In the genomic region with DNA sequence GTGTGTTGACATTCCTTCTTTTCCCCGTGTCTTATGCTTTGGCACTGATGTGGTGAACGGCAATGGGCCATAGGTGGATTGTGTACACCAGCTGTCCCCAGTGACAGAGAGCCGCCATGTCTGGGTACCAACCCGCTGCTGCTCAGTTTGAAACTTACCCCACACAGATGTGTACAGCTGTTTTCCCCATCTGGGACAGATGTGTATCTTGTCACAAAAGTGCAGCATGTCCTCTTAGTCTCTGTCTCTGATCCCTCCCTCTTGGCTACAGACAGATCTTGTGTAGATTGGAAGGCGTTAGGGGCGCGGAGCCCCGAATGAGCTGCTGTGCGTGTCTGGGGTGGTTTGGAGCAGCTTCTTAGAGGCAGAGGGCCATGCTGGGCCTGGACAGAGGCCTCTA, we compare ENCODE assay signal across 19 mouse cellular contexts.
A peak's percentile ranks its signal among the peaks of the same experiment; 100 is the strongest.
DNase-seq lines count a peak whose midpoint lies in the region; ATAC-seq and TF ChIP-seq lines count a peak whose summit lies in the region.
"Had no signal": no experiment of that assay in that cellular context is flagged by ENCODE, and none has a peak within 500 bp of the region (broad histone marks: within the 10 kb centered on the region; RNA-seq: fewer than 3 reads in every experiment).

No protein-coding gene starts in this region.

- H3K4me3 ChIP-seq in lung, embryonic 14.5 days (ENCODE audit: low read depth, low read length): no peak overlapping the region
- H3K4me3 ChIP-seq in stomach, embryonic 16.5 days (replicated peaks; ENCODE audit: low read length): no peak overlapping the region
- no peak overlapping the region for H3K4me3 ChIP-seq in stomach, postnatal 0 days (ENCODE audit: low read depth, low read length)
- H3K4me3 ChIP-seq in midbrain, embryonic 16.5 days (ENCODE audit: low read depth, low read length): no peak overlapping the region
- H3K4me3 ChIP-seq: embryonic facial prominence, embryonic 12.5 days; forebrain, embryonic 12.5 days; heart, embryonic 13.5 days had no signal

- H3K4me2 ChIP-seq in lung, embryonic 14.5 days: no peak overlapping the region
- no peak overlapping the region for H3K4me2 ChIP-seq in stomach, embryonic 16.5 days (ENCODE audit: low read depth, low read length)
- no peak overlapping the region for H3K4me2 ChIP-seq in stomach, postnatal 0 days (replicated peaks; ENCODE audit: low read depth)
- no peak overlapping the region for H3K4me2 ChIP-seq in midbrain, embryonic 16.5 days (ENCODE audit: low read length)
- H3K4me2 ChIP-seq: embryonic facial prominence, embryonic 12.5 days; forebrain, embryonic 12.5 days; heart, embryonic 13.5 days; hindbrain, embryonic 14.5 days had no signal

- no peaks in the 10 kb centered on the region for H3K36me3 ChIP-seq in lung, embryonic 14.5 days (ENCODE audit: insufficient read depth)
- no peaks in the 10 kb centered on the region for H3K36me3 ChIP-seq in stomach, embryonic 16.5 days (ENCODE audit: control insufficient read depth, insufficient read depth, low read length)
- H3K36me3 ChIP-seq in stomach, postnatal 0 days (ENCODE audit: control insufficient read depth, insufficient read depth, low read length): no peaks in the 10 kb centered on the region
- no peaks in the 10 kb centered on the region for H3K36me3 ChIP-seq in midbrain, embryonic 16.5 days (ENCODE audit: control insufficient read depth, insufficient read depth, low read length)
- H3K36me3 ChIP-seq: embryonic facial prominence, embryonic 12.5 days; forebrain, embryonic 12.5 days; heart, embryonic 13.5 days had no signal

- peaks cover 11% of the 10 kb centered on the region; the same call in 1 of the 2 replicates for H3K27me3 ChIP-seq in lung, embryonic 14.5 days (ENCODE audit: insufficient read depth, low read length)
- H3K27me3 ChIP-seq in stomach, embryonic 16.5 days (ENCODE audit: control insufficient read depth, insufficient read depth, low read length): 0 out of 2 replicates have a peak, but pooled peaks cover 3% of the 10 kb centered on the region
- H3K27me3 ChIP-seq in stomach, postnatal 0 days (ENCODE audit: control insufficient read depth, insufficient read depth, low read length): no peaks in the 10 kb centered on the region
- no peaks in the 10 kb centered on the region for H3K27me3 ChIP-seq in midbrain, embryonic 16.5 days (ENCODE audit: control insufficient read depth, insufficient read depth, low read depth, low read length)
- H3K27me3 ChIP-seq: embryonic facial prominence, embryonic 12.5 days had no signal

- no peak overlapping the region for H3K27ac ChIP-seq in lung, embryonic 14.5 days (ENCODE audit: low read depth)
- H3K27ac ChIP-seq in stomach, embryonic 16.5 days (ENCODE audit: low read length): 0 out of 2 replicates have a peak overlapping the region, but pooled peaks have one; percentile 19
- no peak overlapping the region for H3K27ac ChIP-seq in stomach, postnatal 0 days (replicated peaks)
- no peak overlapping the region for H3K27ac ChIP-seq in midbrain, embryonic 16.5 days (ENCODE audit: low read length)
- H3K27ac ChIP-seq: embryonic facial prominence, embryonic 12.5 days; forebrain, embryonic 12.5 days; heart, embryonic 13.5 days; hindbrain, embryonic 14.5 days had no signal

- H3K4me1 ChIP-seq in lung, embryonic 14.5 days (ENCODE audit: insufficient read depth): peaks cover 14% of the 10 kb centered on the region
- peaks cover 23% of the 10 kb centered on the region for H3K4me1 ChIP-seq in stomach, embryonic 16.5 days (ENCODE audit: control insufficient read depth, insufficient read depth, low read length)
- peaks cover 12% of the 10 kb centered on the region; the same call in 1 of the 2 replicates for H3K4me1 ChIP-seq in stomach, postnatal 0 days (replicated peaks; ENCODE audit: control insufficient read depth, insufficient read depth)
- H3K4me1 ChIP-seq in midbrain, embryonic 16.5 days (ENCODE audit: control insufficient read depth, insufficient read depth, low read length): peaks cover 21% of the 10 kb centered on the region

- WGBS in lung, embryonic 14.5 days: 59% methylated on average over 9 of the region's 9 CpGs
- WGBS in stomach, embryonic 16.5 days: 69% methylated on average over 9 of the region's 9 CpGs
- WGBS in stomach, postnatal 0 days: 74% methylated on average over 9 of the region's 9 CpGs
- whole genome bisulfite sequencing in midbrain, embryonic 16.5 days: 90% methylated on average over 9 of the region's 9 CpGs

- DNase-seq in heart, adult 11 months: peak; percentile 93
- no peak for DNase-seq in heart, postnatal 36 days
- DNase-seq in lung, embryonic 14.5 days: peak; percentile 59
- no peak for DNase-seq in lung, postnatal 36 days
- DNase-seq in stomach, postnatal 0 days (ENCODE audit: low spot score): no peak
- no peak for DNase-seq in cerebellum, adult 18-20 months
- DNase-seq: adrenal gland, adult 2 months; adrenal gland, postnatal 36 days; cerebellum, adult 8-10 months; cerebellum, postnatal 14 days; embryo, embryonic 11 days; forebrain, postnatal 0 days; gastrocnemius, postnatal 14 days had no signal

- TF ChIP-seq EP300 in stomach, postnatal 0 days (optimal IDR thresholded peaks at IDR 0.05): no peak

- no peak overlapping the region for H3K9ac ChIP-seq in lung, embryonic 14.5 days
- H3K9ac ChIP-seq in stomach, embryonic 16.5 days (ENCODE audit: low read length): no peak overlapping the region
- no peak overlapping the region for H3K9ac ChIP-seq in stomach, postnatal 0 days (ENCODE audit: low read length)
- no peak overlapping the region for H3K9ac ChIP-seq in midbrain, embryonic 16.5 days (ENCODE audit: low read depth, low read length)
- H3K9ac ChIP-seq: embryonic facial prominence, embryonic 12.5 days; forebrain, embryonic 12.5 days; forebrain, postnatal 0 days; heart, embryonic 13.5 days; hindbrain, embryonic 14.5 days had no signal

- TF ChIP-seq CTCF in lung, embryonic 14.5 days (IDR thresholded peaks at IDR 0.05; ENCODE audit: low read depth): no peak
- no peak for TF ChIP-seq CTCF in stomach, postnatal 0 days (IDR thresholded peaks at IDR 0.05; ENCODE audit: low read depth)

- H3K9me3 ChIP-seq in lung, embryonic 14.5 days (ENCODE audit: low read depth, low read length): no peaks in the 10 kb centered on the region
- no peaks in the 10 kb centered on the region for H3K9me3 ChIP-seq in stomach, embryonic 16.5 days (replicated peaks; ENCODE audit: control insufficient read depth, low read length)
- no peaks in the 10 kb centered on the region for H3K9me3 ChIP-seq in stomach, postnatal 0 days (ENCODE audit: control insufficient read depth, low read length)
- no peaks in the 10 kb centered on the region for H3K9me3 ChIP-seq in midbrain, embryonic 16.5 days (replicated peaks; ENCODE audit: control insufficient read depth, low read length, poor library complexity, severe bottlenecking)
- H3K9me3 ChIP-seq: embryonic facial prominence, embryonic 12.5 days; forebrain, embryonic 12.5 days; heart, embryonic 13.5 days had no signal

- peak; percentile 8; the same call in 1 of the 2 replicates for ATAC-seq in lung, embryonic 14.5 days (ENCODE audit: insufficient read depth)
- ATAC-seq in stomach, embryonic 16.5 days (ENCODE audit: insufficient read depth, low FRiP score): no peak
- no peak for ATAC-seq in stomach, postnatal 0 days (ENCODE audit: low FRiP score, low TSS enrichment)
- ATAC-seq in midbrain, embryonic 16.5 days: no peak
- ATAC-seq: forebrain, postnatal 0 days had no signal

- intact Hi-C loops in heart, postnatal 36 days (cut with DNase I): no loop called here

Comparison
In these comparisons a context has a peak if more than half of its experiments do, and no peak if none do; other contexts are left out.
1. DNase-seq: peak in heart, adult 11 months (single experiment) and lung, embryonic 14.5 days (single experiment); none in heart, postnatal 36 days (0 of 2), lung, postnatal 36 days (single experiment), stomach, postnatal 0 days (single experiment) and cerebellum, adult 18-20 months (0 of 2).